Mouse (Mus musculus): Measurements from ENCODE around the gene Lrrc56. TPM values are rescaled to one million over a fixed set of nuclear protein-coding genes. Genes with fewer than 3 reads are reported as not detected.

The Lrrc56 gene
- polyA plus RNA-seq, 1 experiment from 2014 or later: 6.5 TPM

GRCm38 (mm10) chr7:141188733-141189132 lies 5.2 kb upstream of the Lrrc56 start:
- H3K27me3 ChIP-seq (replicated peaks; ENCODE audit: control insufficient read depth, insufficient read depth, low read length): no peaks in the 10 kb centered on the region
- H3K27ac ChIP-seq (ENCODE audit: low read length): no peak overlapping the region
- no peaks in the 10 kb centered on the region for H3K9me3 ChIP-seq (ENCODE audit: control insufficient read depth, low read length)
- no peak overlapping the region for H3K9ac ChIP-seq (ENCODE audit: low read depth, low read length)
- H3K4me3 ChIP-seq (ENCODE audit: low read length): no peak overlapping the region
- H3K4me1 ChIP-seq (ENCODE audit: control insufficient read depth, insufficient read depth, low read length): peaks cover 9% of the 10 kb centered on the region
- peaks cover 18% of the 10 kb centered on the region for H3K36me3 ChIP-seq (ENCODE audit: control insufficient read depth, insufficient read depth, low read length)
- 92% methylated on average over 3 of the region's 3 CpGs for WGBS
- ATAC-seq: no peak
- no peak overlapping the region for H3K4me2 ChIP-seq (ENCODE audit: low read depth, low read length)

GRCm38 (mm10) chr7:141190220-141190619 lies 3.7 kb upstream of the Lrrc56 start:
- WGBS: 89% methylated on average over 3 of the region's 3 CpGs
- Histone ChIP-seq H3K9me3 (ENCODE audit: control insufficient read depth, low read length) (no peaks in the 10 kb centered on the region), H3K4me2 (ENCODE audit: low read depth, low read length) (no peak overlapping the region), H3K4me1 (ENCODE audit: control insufficient read depth, insufficient read depth, low read length) (peaks cover 12% of the 10 kb centered on the region), H3K27me3 (replicated peaks; ENCODE audit: control insufficient read depth, insufficient read depth, low read length) (no peaks in the 10 kb centered on the region), H3K36me3 (ENCODE audit: control insufficient read depth, insufficient read depth, low read length) (peaks cover 18% of the 10 kb centered on the region), H3K4me3 (ENCODE audit: low read length) (no peak overlapping the region), H3K27ac (ENCODE audit: low read length) (no peak overlapping the region), H3K9ac (ENCODE audit: low read depth, low read length) (no peak overlapping the region)
- ATAC-seq: no peak

GRCm38 (mm10) chr7:141191036-141191435 lies 2.9 kb upstream of the Lrrc56 start:
- H3K27ac ChIP-seq (ENCODE audit: low read length): no peak overlapping the region
- peaks cover 12% of the 10 kb centered on the region for H3K4me1 ChIP-seq (ENCODE audit: control insufficient read depth, insufficient read depth, low read length)
- ATAC-seq: no peak
- no peak overlapping the region for H3K4me3 ChIP-seq (ENCODE audit: low read length)
- peaks cover 18% of the 10 kb centered on the region for H3K36me3 ChIP-seq (ENCODE audit: control insufficient read depth, insufficient read depth, low read length)
- H3K9ac ChIP-seq (ENCODE audit: low read depth, low read length): no peak overlapping the region
- H3K27me3 ChIP-seq (replicated peaks; ENCODE audit: control insufficient read depth, insufficient read depth, low read length): no peaks in the 10 kb centered on the region
- 87% methylated on average over 14 of the region's 14 CpGs for WGBS
- no peaks in the 10 kb centered on the region for H3K9me3 ChIP-seq (ENCODE audit: control insufficient read depth, low read length)
- H3K4me2 ChIP-seq (ENCODE audit: low read depth, low read length): no peak overlapping the region

- no peaks in the 10 kb centered on the region for H3K9me3 ChIP-seq (ENCODE audit: control insufficient read depth, low read length)
- no peaks in the 10 kb centered on the region for H3K27me3 ChIP-seq (replicated peaks; ENCODE audit: control insufficient read depth, insufficient read depth, low read length)
- peak overlapping the region; percentile 91 for H3K4me2 ChIP-seq (ENCODE audit: low read depth, low read length)
- peak overlapping the region; percentile 92; the same call in 1 of the 2 replicates for H3K9ac ChIP-seq (ENCODE audit: low read depth, low read length)
- H3K4me1 ChIP-seq (ENCODE audit: control insufficient read depth, insufficient read depth, low read length): peaks cover 12% of the 10 kb centered on the region
- no peak for ATAC-seq
- no peak overlapping the region; the same call in 1 of the 2 replicates for H3K4me3 ChIP-seq (ENCODE audit: low read length)
- H3K36me3 ChIP-seq (ENCODE audit: control insufficient read depth, insufficient read depth, low read length): peaks cover 18% of the 10 kb centered on the region
- WGBS: 87% methylated on average over 24 of the region's 24 CpGs
- no peak overlapping the region for H3K27ac ChIP-seq (ENCODE audit: low read length)
Measured at GRCm38 (mm10) chr7:141191796-141192685, 1.9 kb upstream of the Lrrc56 start.

- 28% methylated on average over 12 of the region's 12 CpGs for WGBS
- Histone ChIP-seq H3K27ac (ENCODE audit: low read length) (peak overlapping the region; percentile 87), H3K4me3 (ENCODE audit: low read length) (peak overlapping the region; percentile 92)
Measured at GRCm38 (mm10) chr7:141192776-141193347, 1.1 kb upstream of the Lrrc56 start.

GRCm38 (mm10) chr7:141193348-141193856 lies 555 bp upstream of the Lrrc56 start:
- H3K27me3 ChIP-seq (replicated peaks; ENCODE audit: control insufficient read depth, insufficient read depth, low read length): no peaks in the 10 kb centered on the region
- H3K4me1 ChIP-seq (ENCODE audit: control insufficient read depth, insufficient read depth, low read length): peaks cover 17% of the 10 kb centered on the region
- H3K27ac ChIP-seq (ENCODE audit: low read length): peak overlapping the region; percentile 87
- H3K9me3 ChIP-seq (ENCODE audit: control insufficient read depth, low read length): no peaks in the 10 kb centered on the region
- peak overlapping the region; percentile 91 for H3K4me2 ChIP-seq (ENCODE audit: low read depth, low read length)
- peaks cover 18% of the 10 kb centered on the region for H3K36me3 ChIP-seq (ENCODE audit: control insufficient read depth, insufficient read depth, low read length)
- WGBS: under 1% methylated on average over 43 of the region's 43 CpGs
- no peak for ATAC-seq
- peak overlapping the region; percentile 92 for H3K9ac ChIP-seq (ENCODE audit: low read depth, low read length)
- H3K4me3 ChIP-seq (ENCODE audit: low read length): peak overlapping the region; percentile 92

More at GRCm38 (mm10) chr7:141192776-141193347, 1.1 kb upstream of the Lrrc56 start:
- peaks cover 18% of the 10 kb centered on the region for H3K36me3 ChIP-seq (ENCODE audit: control insufficient read depth, insufficient read depth, low read length)
- H3K9ac ChIP-seq (ENCODE audit: low read depth, low read length): peak overlapping the region; percentile 92
- H3K9me3 ChIP-seq (ENCODE audit: control insufficient read depth, low read length): no peaks in the 10 kb centered on the region
- H3K27me3 ChIP-seq (replicated peaks; ENCODE audit: control insufficient read depth, insufficient read depth, low read length): no peaks in the 10 kb centered on the region
- no peak for ATAC-seq
- H3K4me1 ChIP-seq (ENCODE audit: control insufficient read depth, insufficient read depth, low read length): peaks cover 13% of the 10 kb centered on the region
- H3K4me2 ChIP-seq (ENCODE audit: low read depth, low read length): peak overlapping the region; percentile 91

GRCm38 (mm10) chr7:141194409-141194808 lies 452 bp downstream of the Lrrc56 start:
- Histone ChIP-seq H3K4me2 (ENCODE audit: low read depth, low read length) (peak overlapping the region; percentile 97), H3K27ac (ENCODE audit: low read length) (peak overlapping the region; percentile 90), H3K4me3 (ENCODE audit: low read length) (peak overlapping the region; percentile 92), H3K4me1 (ENCODE audit: control insufficient read depth, insufficient read depth, low read length) (peaks cover 17% of the 10 kb centered on the region), H3K9ac (ENCODE audit: low read depth, low read length) (peak overlapping the region; percentile 78), H3K36me3 (ENCODE audit: control insufficient read depth, insufficient read depth, low read length) (peaks cover 12% of the 10 kb centered on the region; the same call in 1 of the 2 replicates), H3K27me3 (replicated peaks; ENCODE audit: control insufficient read depth, insufficient read depth, low read length) (no peaks in the 10 kb centered on the region), H3K9me3 (ENCODE audit: control insufficient read depth, low read length) (no peaks in the 10 kb centered on the region)
- WGBS: under 1% methylated on average over 23 of the region's 23 CpGs
- no peak for ATAC-seq

- H3K4me1 ChIP-seq (ENCODE audit: control insufficient read depth, insufficient read depth, low read length): peaks cover 17% of the 10 kb centered on the region
- H3K4me3 ChIP-seq (ENCODE audit: low read length): peak overlapping the region; percentile 92
- H3K36me3 ChIP-seq (ENCODE audit: control insufficient read depth, insufficient read depth, low read length): peaks cover 10% of the 10 kb centered on the region; the same call in 1 of the 2 replicates
- WGBS: under 1% methylated on average over 28 of the region's 28 CpGs
- no peaks in the 10 kb centered on the region for H3K9me3 ChIP-seq (ENCODE audit: control insufficient read depth, low read length)
- peak; percentile 16 for ATAC-seq
- peak overlapping the region; percentile 90 for H3K27ac ChIP-seq (ENCODE audit: low read length)
- peak overlapping the region; percentile 78 for H3K9ac ChIP-seq (ENCODE audit: low read depth, low read length)
- H3K4me2 ChIP-seq (ENCODE audit: low read depth, low read length): peak overlapping the region; percentile 97
- H3K27me3 ChIP-seq (replicated peaks; ENCODE audit: control insufficient read depth, insufficient read depth, low read length): no peaks in the 10 kb centered on the region
Measured at GRCm38 (mm10) chr7:141194830-141195229, 873 bp downstream of the Lrrc56 start.

GRCm38 (mm10) chr7:141195754-141196153 lies 1.8 kb downstream of the Lrrc56 start:
- Histone ChIP-seq H3K4me2 (ENCODE audit: low read depth, low read length) (no peak overlapping the region), H3K4me1 (ENCODE audit: control insufficient read depth, insufficient read depth, low read length) (peaks cover 17% of the 10 kb centered on the region)
- WGBS: 76% methylated on average over 2 of the region's 2 CpGs

More at GRCm38 (mm10) chr7:141195754-141196153, 1.8 kb downstream of the Lrrc56 start:
- Histone ChIP-seq H3K9me3 (ENCODE audit: control insufficient read depth, low read length) (no peaks in the 10 kb centered on the region), H3K27me3 (replicated peaks; ENCODE audit: control insufficient read depth, insufficient read depth, low read length) (no peaks in the 10 kb centered on the region), H3K36me3 (ENCODE audit: control insufficient read depth, insufficient read depth, low read length) (peaks cover 7% of the 10 kb centered on the region; the same call in 1 of the 2 replicates), H3K27ac (ENCODE audit: low read length) (peak overlapping the region; percentile 59; the same call in 1 of the 2 replicates), H3K4me3 (ENCODE audit: low read length) (no peak overlapping the region), H3K9ac (ENCODE audit: low read depth, low read length) (no peak overlapping the region)
- no peak for ATAC-seq
